Mouse (Mus musculus): ENCODE data around the gene Kcnk5. TPM values are rescaled to one million over a fixed set of nuclear protein-coding genes. Genes with fewer than 3 reads are reported as not detected.

Gene Kcnk5
- total and polyA plus RNA-seq, 3 experiments: 9.3 to 10.9 TPM; not detected in 1

DNA sequence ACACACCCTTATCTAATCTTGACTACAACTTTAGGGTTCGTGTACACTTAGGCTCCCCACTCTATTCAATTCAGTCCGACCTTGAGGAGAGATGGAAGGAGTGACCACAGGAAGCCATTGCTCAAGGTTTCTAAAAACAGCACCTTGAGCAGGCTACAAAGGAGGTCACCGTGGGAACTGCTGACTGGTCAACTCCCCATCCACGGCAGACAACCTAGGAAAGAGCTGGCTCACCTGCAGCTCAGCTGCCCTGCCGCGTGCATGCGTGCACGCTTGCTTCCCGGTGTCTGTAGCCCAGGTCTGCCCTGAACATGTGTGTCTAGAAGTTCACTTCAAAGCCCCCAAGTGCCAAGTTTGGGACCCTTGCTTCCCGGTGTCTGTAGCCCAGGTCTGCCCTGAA is 24.0 kb downstream of the Kcnk5 start:
- Histone ChIP-seq H3K9me3 (replicated peaks; ENCODE audit: insufficient read depth, low read length) (no peaks in the 10 kb centered on the region), H3K9ac (ENCODE audit: control insufficient read depth, low read depth, low read length, poor library complexity, severe bottlenecking) (no peak overlapping the region), H3K4me3 (ENCODE audit: control insufficient read depth in 1 of 2, insufficient read depth in 1 of 2, low read depth in 2 of 2, low read length in 2 of 2) (no peak overlapping the region), H3K4me1 (ENCODE audit: control insufficient read depth in 1 of 2, insufficient read depth in 2 of 2, low read length in 2 of 2) (no peaks in the 10 kb centered on the region), H3K79me2 (ENCODE audit: control insufficient read depth, insufficient read depth, low read length, poor library complexity) (0 out of 2 replicates have a peak, but pooled peaks cover under 1% of the 10 kb centered on the region), H3K36me3 (ENCODE audit: control insufficient read depth in 1 of 2, insufficient read depth in 2 of 2, low read length in 2 of 2) (no peaks in the 10 kb centered on the region), H3K27me3 (ENCODE audit: control insufficient read depth in 1 of 2, insufficient read depth in 2 of 2, low read length in 2 of 2) (no peaks in the 10 kb centered on the region), H3K27ac (ENCODE audit: control insufficient read depth, low read depth, low read length) (no peak overlapping the region)
- TF ChIP-seq KAT2A (conservative IDR thresholded peaks at IDR 0.05; ENCODE audit: low read depth, low read length) (no peak), TBP (IDR thresholded peaks at IDR 0.05; ENCODE audit: low read depth, low read length) (no peak), MYC (IDR thresholded peaks at IDR 0.05; ENCODE audit: low read depth, low read length) (no peak), POLR2AphosphoS2 (IDR thresholded peaks at IDR 0.05; ENCODE audit: low read length) (no peak), MEF2A (IDR thresholded peaks at IDR 0.05; ENCODE audit: extremely low read depth, insufficient replicate concordance, low read depth, low read length, poor library complexity, severe bottlenecking) (no peak), ZMIZ1 (IDR thresholded peaks at IDR 0.05; ENCODE audit: low read depth, low read length) (no peak)
- no peak for DNase-seq (ENCODE audit: low read depth, low spot score)

DNA sequence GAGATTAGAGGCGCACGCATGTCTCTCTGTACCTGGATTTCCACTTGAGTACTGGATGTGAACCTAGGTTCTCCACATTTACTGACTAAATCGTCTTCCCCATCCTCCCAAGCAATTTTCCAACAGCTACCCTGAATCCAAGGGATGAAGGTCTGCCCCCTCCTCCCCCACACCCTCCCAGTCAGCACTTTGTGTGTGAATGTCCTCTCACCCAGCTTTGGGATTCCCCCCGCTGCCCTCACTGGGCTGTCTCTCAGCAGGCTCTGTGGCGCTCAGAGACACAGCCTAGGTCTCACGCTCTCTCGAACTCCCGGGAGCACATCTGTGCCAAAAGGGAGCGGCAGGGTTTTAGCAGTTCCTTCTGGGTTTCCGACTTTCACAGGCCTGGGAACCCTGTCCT is 25.9 kb downstream of the Kcnk5 start:
- Histone ChIP-seq H3K4me3 (ENCODE audit: control insufficient read depth in 1 of 2, insufficient read depth in 1 of 2, low read depth in 2 of 2, low read length in 2 of 2) (no peak overlapping the region), H3K9ac (ENCODE audit: control insufficient read depth, low read depth, low read length, poor library complexity, severe bottlenecking) (no peak overlapping the region), H3K79me2 (ENCODE audit: control insufficient read depth, insufficient read depth, low read length, poor library complexity) (no peaks in the 10 kb centered on the region), H3K27me3 (ENCODE audit: control insufficient read depth in 1 of 2, insufficient read depth in 2 of 2, low read length in 2 of 2) (no peaks in the 10 kb centered on the region), H3K27ac (ENCODE audit: control insufficient read depth, low read depth, low read length) (no peak overlapping the region), H3K9me3 (replicated peaks; ENCODE audit: insufficient read depth, low read length) (no peaks in the 10 kb centered on the region), H3K4me1 (ENCODE audit: control insufficient read depth in 1 of 2, insufficient read depth in 2 of 2, low read length in 2 of 2) (no peaks in the 10 kb centered on the region), H3K36me3 (ENCODE audit: control insufficient read depth in 1 of 2, insufficient read depth in 2 of 2, low read length in 2 of 2) (no peaks in the 10 kb centered on the region)
- DNase-seq (ENCODE audit: low read depth, low spot score): no peak
- no peak for TF ChIP-seq JUND (IDR thresholded peaks at IDR 0.05; ENCODE audit: low read depth, low read length)
- TF ChIP-seq CTCF (IDR thresholded peaks at IDR 0.05 in 2 of 3, conservative IDR thresholded peaks at IDR 0.05 in 1 of 3; ENCODE audit: control insufficient read depth in 1 of 3, insufficient read depth in 1 of 3, low read depth in 2 of 3, low read length in 3 of 3, poor library complexity in 1 of 3, severe bottlenecking in 1 of 3): no peak

DNA sequence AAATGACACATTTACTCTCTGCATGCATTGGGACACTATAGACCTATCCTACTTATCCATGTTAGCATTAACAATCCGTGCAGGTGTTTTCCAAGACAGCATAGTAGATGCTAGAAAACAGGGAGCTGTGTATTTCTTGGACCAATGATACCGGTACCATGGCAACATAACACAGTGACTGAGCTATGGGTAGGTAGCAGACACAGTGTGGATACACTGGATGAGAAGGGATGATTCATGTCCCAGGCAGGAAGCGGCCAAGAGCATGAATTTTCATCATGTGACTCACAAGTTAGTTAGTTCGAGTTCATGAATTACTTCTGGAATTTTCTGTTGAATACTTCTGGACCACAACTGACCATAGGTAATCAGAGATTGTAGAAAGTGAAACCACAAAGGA is 26.7 kb downstream of the Kcnk5 start:
- DNase-seq (ENCODE audit: low read depth, low spot score): no peak
- Histone ChIP-seq H3K27me3 (ENCODE audit: control insufficient read depth in 1 of 2, insufficient read depth in 2 of 2, low read length in 2 of 2) (no peaks in the 10 kb centered on the region), H3K9ac (ENCODE audit: control insufficient read depth, low read depth, low read length, poor library complexity, severe bottlenecking) (no peak overlapping the region), H3K4me1 (ENCODE audit: control insufficient read depth in 1 of 2, insufficient read depth in 2 of 2, low read length in 2 of 2) (no peaks in the 10 kb centered on the region), H3K79me2 (ENCODE audit: control insufficient read depth, insufficient read depth, low read length, poor library complexity) (no peaks in the 10 kb centered on the region), H3K9me3 (replicated peaks; ENCODE audit: insufficient read depth, low read length) (no peaks in the 10 kb centered on the region), H3K36me3 (ENCODE audit: control insufficient read depth in 1 of 2, insufficient read depth in 2 of 2, low read length in 2 of 2) (no peaks in the 10 kb centered on the region), H3K27ac (ENCODE audit: control insufficient read depth, low read depth, low read length) (no peak overlapping the region), H3K4me3 (ENCODE audit: control insufficient read depth in 1 of 2, insufficient read depth in 1 of 2, low read depth in 2 of 2, low read length in 2 of 2) (no peak overlapping the region)
- TF ChIP-seq MAZ (IDR thresholded peaks at IDR 0.05; ENCODE audit: low read depth, low read length) (no peak), EP300 (IDR thresholded peaks at IDR 0.05; ENCODE audit: low read depth in 1 of 2, low read length in 2 of 2) (no peak), TCF12 (IDR thresholded peaks at IDR 0.05; ENCODE audit: low read depth, low read length) (no peak), MYC (IDR thresholded peaks at IDR 0.05; ENCODE audit: low read depth, low read length) (no peak), NELFE (IDR thresholded peaks at IDR 0.05; ENCODE audit: low read depth, low read length) (no peak), USF1 (IDR thresholded peaks at IDR 0.05; ENCODE audit: low read depth, low read length) (no peak), ZC3H11A (IDR thresholded peaks at IDR 0.05; ENCODE audit: low read depth, low read length) (no peak), E2F4 (IDR thresholded peaks at IDR 0.05; ENCODE audit: borderline replicate concordance, low read depth, low read length) (no peak), HCFC1 (IDR thresholded peaks at IDR 0.05; ENCODE audit: low read depth, low read length) (no peak), MYB (IDR thresholded peaks at IDR 0.05; ENCODE audit: low read depth, low read length) (no peak), CTCF (IDR thresholded peaks at IDR 0.05 in 2 of 3, conservative IDR thresholded peaks at IDR 0.05 in 1 of 3; ENCODE audit: control insufficient read depth in 1 of 3, insufficient read depth in 1 of 3, low read depth in 2 of 3, low read length in 3 of 3, poor library complexity in 1 of 3, severe bottlenecking in 1 of 3) (no peak), GATA1 (IDR thresholded peaks at IDR 0.05; ENCODE audit: low read depth, low read length) (no peak), USF2 (IDR thresholded peaks at IDR 0.05; ENCODE audit: borderline replicate concordance in 1 of 2, insufficient read depth in 1 of 2, low read depth in 1 of 2, low read length in 2 of 2) (no peak), ELF1 (IDR thresholded peaks at IDR 0.05; ENCODE audit: low read depth, low read length) (no peak), POLR2A (IDR thresholded peaks at IDR 0.05; ENCODE audit: control insufficient read depth in 1 of 2, insufficient read depth in 1 of 2, low read depth in 1 of 2, low read length in 2 of 2, poor library complexity in 1 of 2) (no peak), CHD1 (IDR thresholded peaks at IDR 0.05; ENCODE audit: low read depth, low read length) (no peak), MEF2A (IDR thresholded peaks at IDR 0.05; ENCODE audit: extremely low read depth, insufficient replicate concordance, low read depth, low read length, poor library complexity, severe bottlenecking) (no peak)

All from MEL (cell line).